Mouse (Mus musculus) liver, embryonic 14.5 days (tissue): ENCODE measurements at regions not wholly inside any gene's neighbourhood (a gene's known extent, or its start where the extent isn't known, plus 50 kb on each side); places are given as distances from the start of the nearest gene placed in this dataset.

ENCODE experiments used
- CTCF ChIP-seq: IDR thresholded peaks from 2 replicates; pipeline ENCODE4 v1.5.1; 2016; ENCODE audit warnings: antibody characterized with exemption, low read depth, control low read depth
- EP300 ChIP-seq: IDR thresholded peaks from 2 replicates; pipeline ENCODE4 v1.6.1; 2016; ENCODE audit warnings: antibody characterized with exemption, low read depth

- TF ChIP-seq EP300 (no peak), CTCF (no peak)
These were observed 151.7 kb downstream of the Sqor start for GRCm38 (mm10) chr2:122916772-122917171.
